Mouse (Mus musculus) lung, postnatal 36 days (tissue): Measurements from ENCODE around the gene Arl6ip5.
A peak's percentile ranks its signal among the peaks of the same experiment; 100 is the strongest.

Experiments used
- DNase-seq: peaks from one replicate; pipeline ENCODE4 v3.0.0; 2022; ENCODE audit warnings: mixed read lengths

The Arl6ip5 gene

DNA sequence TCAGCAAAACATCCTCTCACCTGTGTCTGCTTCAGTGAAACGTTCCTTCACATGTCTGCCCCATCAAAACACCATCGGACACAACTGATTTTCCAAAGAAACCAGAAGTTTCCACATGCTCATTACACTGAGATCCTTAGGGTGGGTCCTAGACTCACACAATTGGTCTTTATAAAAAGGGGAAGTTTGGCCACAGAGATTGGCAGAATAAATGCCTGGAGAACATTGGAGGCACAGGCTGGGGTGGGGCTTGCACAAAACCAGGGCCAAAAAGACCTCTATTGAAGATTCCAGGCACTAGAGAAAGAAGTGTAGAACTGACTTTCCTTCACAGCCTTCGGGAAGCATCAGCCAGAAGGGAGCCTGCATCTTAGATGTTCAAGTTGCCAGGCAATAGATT is 63.3 kb downstream of the Arl6ip5 start:
- no peak for DNase-seq

DNA sequence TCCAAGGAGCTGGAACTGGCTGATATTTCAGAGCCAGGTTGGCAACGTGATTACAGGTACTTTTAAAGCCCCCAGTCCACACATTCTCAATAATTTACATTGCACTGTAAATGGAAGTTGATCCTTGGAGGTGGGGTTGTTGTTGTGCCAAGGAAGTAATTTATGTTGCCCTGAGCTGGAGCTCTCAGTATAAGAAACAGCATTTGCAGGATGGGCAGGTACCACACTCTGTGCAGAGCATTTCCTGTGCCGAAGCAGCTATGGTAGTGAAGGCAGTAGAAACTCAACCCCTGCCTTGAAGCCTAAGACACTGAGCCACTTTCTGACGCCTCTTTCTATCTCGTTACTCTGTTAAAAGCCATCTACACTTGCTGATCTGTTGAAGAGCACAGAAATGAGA is 65.3 kb downstream of the Arl6ip5 start:
- DNase-seq = no peak

DNA sequence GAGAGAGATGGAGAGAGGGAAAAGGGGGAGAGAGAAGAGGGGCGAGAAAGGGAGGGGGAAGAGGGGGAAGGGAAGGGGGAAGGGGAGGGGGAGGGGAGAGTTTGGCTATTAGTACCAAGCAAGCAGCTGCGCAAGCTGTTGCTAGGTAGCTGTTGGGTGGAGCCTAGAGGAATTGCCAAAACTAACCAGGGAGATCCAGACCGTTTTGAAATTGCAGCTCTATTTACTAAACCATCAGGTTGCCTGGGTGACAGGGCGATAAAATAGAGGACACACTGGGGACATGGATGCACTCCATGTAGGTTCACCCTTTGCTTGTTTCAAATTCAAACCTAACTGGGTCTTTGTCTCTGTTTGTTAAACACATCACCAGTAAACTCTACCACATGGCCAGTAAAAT is 65.9 kb downstream of the Arl6ip5 start:
- DNase-seq = peak; percentile 74

DNA sequence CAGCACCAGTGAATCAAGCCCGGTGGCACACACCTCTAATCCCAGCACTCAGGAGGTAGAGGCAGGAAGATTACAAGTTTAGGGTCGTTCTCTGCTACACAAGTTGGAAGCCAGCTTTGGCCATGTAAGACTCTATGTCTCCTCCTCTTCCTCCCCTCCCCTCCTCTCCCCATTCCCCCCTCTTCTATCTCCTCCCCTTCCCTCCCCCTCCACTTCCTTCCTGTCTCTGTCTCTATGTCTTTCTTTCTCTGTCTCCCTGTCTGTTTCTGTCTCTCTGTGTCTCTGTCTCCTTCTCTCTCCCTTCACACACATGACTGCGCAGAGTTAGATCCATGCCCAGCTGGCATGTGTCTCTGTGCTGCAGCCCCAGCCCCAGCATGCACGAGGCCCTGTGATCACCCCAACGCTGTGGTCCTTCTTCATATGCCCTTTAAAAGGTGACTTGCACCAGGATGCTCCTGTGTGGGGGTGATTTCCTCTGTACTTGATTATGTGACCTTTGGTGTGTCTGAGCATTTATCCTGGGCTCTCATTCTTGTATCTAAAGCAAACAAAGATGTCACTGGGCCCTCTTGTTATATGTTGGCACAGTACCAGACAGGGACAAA is 66.5 kb downstream of the Arl6ip5 start:
- DNase-seq = no peak

DNA sequence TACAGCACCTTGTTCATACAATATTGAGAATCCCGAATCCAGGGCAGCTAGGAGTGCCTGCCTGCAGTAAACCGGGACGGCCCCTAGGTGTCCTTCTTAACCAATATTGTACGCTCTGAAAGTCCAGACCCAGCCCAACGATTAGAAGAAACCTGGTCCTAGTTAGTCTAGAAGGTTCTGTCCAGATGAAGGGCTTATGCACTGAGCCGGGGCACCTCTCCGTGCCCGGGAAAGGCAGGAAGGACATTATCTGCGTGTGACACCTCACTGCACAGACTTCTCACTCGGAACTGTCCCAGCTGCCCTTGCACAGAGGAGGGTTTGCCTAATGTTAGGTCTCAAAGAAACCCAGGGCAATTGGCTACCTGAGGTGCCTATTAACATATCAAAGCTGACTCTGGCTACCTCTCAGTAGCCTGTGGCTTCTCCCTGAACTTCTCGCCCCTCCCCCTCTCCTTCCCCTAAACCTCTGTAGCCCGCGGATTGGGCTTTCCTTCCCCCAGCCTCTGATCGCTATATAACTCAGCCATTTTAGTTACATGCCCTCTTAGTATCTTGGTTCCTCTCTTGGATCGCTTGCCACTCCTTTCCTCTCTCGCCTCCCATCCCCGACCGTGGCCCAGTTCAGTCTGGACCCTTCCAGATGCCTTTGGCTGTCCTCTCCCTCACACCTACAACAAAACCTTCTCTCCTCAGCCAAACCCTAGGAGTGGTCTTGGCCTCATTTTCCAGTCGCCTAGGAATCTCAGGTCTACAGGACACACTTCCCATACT is 67.7 kb downstream of the Arl6ip5 start:
- peak; percentile 93 for DNase-seq

DNA sequence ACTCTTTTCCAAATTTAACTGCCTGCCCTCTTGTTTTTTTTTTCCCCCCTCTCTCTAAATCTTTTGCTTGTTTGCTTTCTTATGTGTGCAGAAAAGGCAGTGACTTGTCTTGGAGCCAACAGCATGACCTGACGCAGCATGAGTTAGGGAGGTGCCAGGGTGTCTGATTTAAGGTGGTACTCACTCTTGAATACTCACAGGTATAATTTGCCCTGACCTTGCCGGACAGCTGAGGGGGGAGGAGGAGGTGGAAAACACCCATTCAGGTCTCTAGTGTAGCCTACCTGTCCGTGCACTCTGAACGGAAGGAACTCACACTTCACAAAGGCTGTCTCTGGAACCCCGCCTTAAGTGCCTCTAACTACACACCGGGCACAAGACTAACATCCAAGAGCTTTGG is 68.4 kb downstream of the Arl6ip5 start:
- DNase-seq = peak; percentile 62
